Mouse (Mus musculus) neural tube, embryonic 13.5 days (tissue): ENCODE measurements around the gene Tgfb1i1. TPM values are rescaled to one million over a fixed set of nuclear protein-coding genes. Genes with fewer than 3 reads are reported as not detected.

Source experiments
- ATAC-seq: fragments of 200-750 bp; cut with Nextera tagmentation; 2 replicates; pipeline ENCODE4 v1.8.0; 2017; ENCODE audit warnings: low read depth, mild to moderate bottlenecking, moderate TSS enrichment, moderate library complexity
- H3K27ac ChIP-seq: fragments of 300-500 bp; sonication (generic); replicated peaks from 2 replicates; pipeline ENCODE4 v1.5.1; 2015; ENCODE audit warnings: moderate library complexity, mild to moderate bottlenecking, inconsistent platforms
- H3K27me3 ChIP-seq: fragments of 300-500 bp; sonication (generic); 2 replicates; pipeline ENCODE4 v1.6.1; 2015; ENCODE audit warnings: mild to moderate bottlenecking, inconsistent platforms
- H3K36me3 ChIP-seq: fragments of 300-500 bp; sonication (generic); 2 replicates; pipeline ENCODE4 v1.6.1; 2015; ENCODE audit warnings: mild to moderate bottlenecking, inconsistent platforms
- H3K4me1 ChIP-seq: fragments of 300-500 bp; sonication (generic); replicated peaks from 2 replicates; pipeline ENCODE4 v1.6.1; 2015; ENCODE audit warnings: inconsistent platforms
- H3K4me2 ChIP-seq: fragments of 300-500 bp; sonication (generic); 2 replicates; pipeline ENCODE4 v1.6.1; 2015; ENCODE audit warnings: inconsistent platforms, mild to moderate bottlenecking, moderate library complexity
- H3K4me3 ChIP-seq: fragments of 300-500 bp; sonication (generic); 2 replicates; pipeline ENCODE4 v1.5.1; 2015; ENCODE audit warnings: mild to moderate bottlenecking, inconsistent platforms
- H3K9ac ChIP-seq: fragments of 300-500 bp; sonication (generic); 2 replicates; pipeline ENCODE4 v1.6.1; 2015; ENCODE audit warnings: moderate library complexity, mild to moderate bottlenecking, inconsistent platforms
- H3K9me3 ChIP-seq: fragments of 300-500 bp; sonication (generic); 2 replicates; pipeline ENCODE4 v1.6.1; 2016; ENCODE audit warnings: inconsistent platforms
- WGBS: fragments of 180-500 bp; shearing (Covaris S2); methylation state at CpG from one replicate; pipeline ENCODE4 v1.1.7; 2015; 5-methylcytosine and 5-hydroxymethylcytosine counted together
- polyA plus RNA-seq: library from polyadenylated mRNA; unstranded; fragments of >200 nt; fragmentation: Nextera tagmentation; extraction: Ambion mirVana; gene quantifications from 2 replicates; pipeline ENCODE4 v1.2.1, GENCODE M21; 2015

Gene Tgfb1i1
- polyA plus RNA-seq, 1 experiment from 2014 or later, result 33.4 TPM

DNA sequence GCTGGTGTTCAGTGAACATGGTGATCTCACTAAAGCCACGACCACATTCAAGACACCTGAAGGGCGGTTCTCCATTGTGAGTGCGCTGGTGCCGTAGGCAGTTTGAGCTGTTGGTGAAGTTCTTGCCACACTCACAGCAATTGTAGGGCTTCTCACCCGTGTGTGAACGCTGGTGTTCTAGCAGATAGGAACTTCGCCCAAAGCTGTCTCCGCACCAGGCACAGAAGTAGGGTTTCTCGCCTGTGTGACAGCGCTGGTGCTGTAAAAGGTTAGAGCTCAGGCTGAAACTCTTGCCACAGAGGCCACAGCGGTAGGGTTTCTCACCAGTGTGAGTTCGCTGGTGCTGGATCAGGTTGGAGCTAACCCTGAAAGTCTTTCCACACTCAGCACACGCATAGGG is 10.2 kb upstream of the Tgfb1i1 start:
- no peak for ATAC-seq
- Histone ChIP-seq H3K36me3 (peaks cover 25% of the 10 kb centered on the region), H3K27me3 (no peaks in the 10 kb centered on the region), H3K4me3 (peak overlapping the region; percentile 71; the same call in 1 of the 2 replicates), H3K27ac (no peak overlapping the region), H3K9me3 (no peaks in the 10 kb centered on the region), H3K4me1 (peaks cover 46% of the 10 kb centered on the region), H3K4me2 (peak overlapping the region; percentile 95), H3K9ac (peak overlapping the region; percentile 81)
- 96% methylated on average over 13 of the region's 13 CpGs for WGBS

DNA sequence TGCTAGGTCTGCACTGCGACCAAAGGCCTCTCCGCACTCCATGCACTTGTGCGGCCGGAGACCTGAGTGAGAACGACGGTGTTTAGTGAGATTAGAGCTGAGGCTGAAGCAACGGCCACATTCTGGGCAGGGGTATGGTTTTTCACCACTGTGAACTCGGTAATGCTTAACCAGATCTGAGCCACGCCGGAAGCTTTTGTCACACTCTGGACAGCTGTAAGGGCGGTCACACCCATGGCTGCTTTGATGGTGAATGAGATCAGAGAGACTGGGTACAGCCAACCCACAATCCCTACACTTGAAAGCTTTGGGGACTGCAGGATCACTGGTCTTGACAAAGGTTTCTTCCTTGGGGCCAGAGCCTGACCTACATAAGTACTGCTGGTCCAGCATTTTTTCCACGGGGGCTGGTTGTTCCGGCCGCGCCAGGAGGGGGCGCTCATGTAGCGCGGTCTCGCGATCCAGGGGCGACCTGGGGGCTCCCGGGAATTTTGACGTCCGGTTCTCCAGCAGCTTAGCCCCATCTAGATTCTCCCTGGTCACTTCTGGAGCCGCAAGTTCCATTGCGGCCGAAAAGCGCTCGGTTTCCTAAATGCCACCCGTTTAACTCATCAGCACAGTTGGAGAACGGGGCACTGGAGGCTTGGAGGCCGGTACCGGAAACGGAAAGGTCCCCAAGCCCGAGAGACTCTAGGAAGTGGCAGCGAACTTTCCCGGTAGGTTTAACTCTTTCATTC is 9.6 kb upstream of the Tgfb1i1 start, which contains the start of gene Armc5:
Gene Armc5 (plus strand): TSS at position 487 of the 737 bp plus-strand sequence.
- 26% methylated on average over 37 of the region's 37 CpGs for WGBS
- Histone ChIP-seq H3K9me3 (no peaks in the 10 kb centered on the region), H3K36me3 (peaks cover 30% of the 10 kb centered on the region), H3K27ac (peak within 1 kb of the TSS; percentile 98), H3K4me3 (peak within 1 kb of the TSS; percentile 71), H3K27me3 (no peaks in the 10 kb centered on the region), H3K4me2 (peak within 1 kb of the TSS; percentile 95), H3K4me1 (peaks cover 46% of the 10 kb centered on the region), H3K9ac (peak within 1 kb of the TSS; percentile 81)
- ATAC-seq, result peak; percentile 15; the same call in 1 of the 2 replicates

DNA sequence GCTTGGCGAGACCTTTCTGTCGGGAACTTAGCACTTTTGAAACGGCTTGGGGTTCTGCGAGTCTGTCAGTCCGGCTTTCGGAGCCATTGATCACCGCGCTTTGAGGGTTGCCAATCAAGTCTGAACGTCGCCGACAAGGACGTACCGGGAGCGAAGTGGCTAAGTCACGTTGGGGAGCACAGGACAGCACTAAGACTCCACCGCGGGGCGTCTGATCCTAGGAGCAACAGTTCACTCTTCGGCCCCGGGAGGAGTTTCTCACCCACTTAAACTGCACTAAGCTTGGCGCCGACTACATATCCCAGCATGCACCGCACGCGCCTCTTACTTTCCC is 9.1 kb upstream of the Tgfb1i1 start:
- Histone ChIP-seq H3K9me3 (no peaks in the 10 kb centered on the region), H3K4me3 (peak overlapping the region; percentile 71), H3K4me1 (peaks cover 41% of the 10 kb centered on the region), H3K27ac (peak overlapping the region; percentile 98), H3K9ac (peak overlapping the region; percentile 81), H3K36me3 (peaks cover 35% of the 10 kb centered on the region), H3K4me2 (peak overlapping the region; percentile 95), H3K27me3 (no peaks in the 10 kb centered on the region)
- no peak for ATAC-seq
- under 1% methylated on average over 25 of the region's 25 CpGs for WGBS

DNA sequence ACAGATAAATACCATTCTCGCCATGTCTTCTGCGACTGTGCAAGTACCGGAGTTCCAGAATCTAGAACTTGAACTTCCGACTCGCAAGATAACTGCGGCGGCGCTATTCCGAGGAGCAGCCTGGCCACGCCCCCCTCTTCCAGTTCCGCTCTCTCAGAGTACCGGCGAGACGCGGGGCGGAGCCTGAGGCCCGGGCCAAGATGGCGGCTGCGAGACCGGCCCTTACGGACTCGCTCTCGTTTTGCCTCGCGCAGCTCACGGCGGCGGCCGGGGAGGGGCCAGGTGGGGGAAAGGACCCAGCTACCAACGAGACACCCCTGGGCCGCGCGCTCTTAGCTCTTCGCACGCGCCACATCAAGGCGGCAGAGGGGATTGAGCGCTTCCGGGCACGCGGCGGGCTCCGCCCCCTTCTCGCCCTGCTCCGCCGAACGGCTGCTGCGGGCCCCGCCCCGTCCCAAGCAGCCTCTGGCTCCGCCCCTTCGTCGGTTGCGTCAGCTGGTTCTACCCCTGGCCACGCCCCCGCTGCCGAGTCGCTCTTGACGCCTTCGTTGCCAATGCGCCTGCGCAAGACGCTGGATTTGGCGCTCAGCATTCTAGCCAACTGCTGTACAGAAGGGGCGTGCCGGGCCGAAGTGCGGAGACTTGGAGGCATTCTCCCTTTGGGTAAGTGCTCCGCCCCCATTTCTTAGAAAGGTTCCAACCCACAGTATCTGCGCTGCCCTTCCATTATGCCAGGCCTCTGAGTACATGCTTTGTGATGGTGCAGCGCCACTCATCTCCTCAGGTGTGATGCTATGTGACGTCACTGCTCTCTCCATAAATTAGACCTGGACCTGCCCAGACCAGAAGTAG is 8.5 kb upstream of the Tgfb1i1 start, which contains the start of gene 9130023H24Rik:
Gene 9130023H24Rik (minus strand): TSS at position 105 of the 852 bp plus-strand sequence.
- H3K4me1 ChIP-seq, result peaks cover 36% of the 10 kb centered on the region
- peaks cover 41% of the 10 kb centered on the region for H3K36me3 ChIP-seq
- peak within 1 kb of the TSS; percentile 71 for H3K4me3 ChIP-seq
- WGBS, result under 1% methylated on average over 72 of the region's 72 CpGs
- H3K27ac ChIP-seq, result peak within 1 kb of the TSS; percentile 98
- ATAC-seq, result peak; percentile 95
- H3K27me3 ChIP-seq, result no peaks in the 10 kb centered on the region
- H3K9ac ChIP-seq, result peak within 1 kb of the TSS; percentile 81
- H3K9me3 ChIP-seq, result no peaks in the 10 kb centered on the region
- peak within 1 kb of the TSS; percentile 95 for H3K4me2 ChIP-seq

DNA sequence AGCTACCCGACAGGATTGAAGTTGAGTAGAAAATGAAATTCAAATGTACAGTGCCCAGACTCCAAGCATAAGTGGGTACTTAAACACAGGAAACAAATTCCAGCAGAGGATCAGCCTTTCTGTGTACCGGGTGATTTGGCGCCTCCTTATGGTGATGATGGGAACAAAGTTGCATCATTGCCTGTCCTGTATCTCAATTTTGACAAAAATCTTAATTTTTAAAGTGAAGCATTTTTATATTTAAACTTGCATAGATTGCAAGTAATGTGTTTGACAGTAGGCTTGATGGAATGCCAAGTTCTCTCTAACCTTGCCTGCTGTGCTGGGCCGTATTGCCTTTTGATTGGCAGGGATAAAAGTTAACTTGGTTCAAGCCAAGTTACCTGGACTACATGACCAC is 7.6 kb upstream of the Tgfb1i1 start:
- Histone ChIP-seq H3K9ac (no peak overlapping the region), H3K27ac (peak overlapping the region; percentile 98; the same call in 1 of the 2 replicates)
- 27% methylated on average over 4 of the region's 4 CpGs for WGBS

DNA sequence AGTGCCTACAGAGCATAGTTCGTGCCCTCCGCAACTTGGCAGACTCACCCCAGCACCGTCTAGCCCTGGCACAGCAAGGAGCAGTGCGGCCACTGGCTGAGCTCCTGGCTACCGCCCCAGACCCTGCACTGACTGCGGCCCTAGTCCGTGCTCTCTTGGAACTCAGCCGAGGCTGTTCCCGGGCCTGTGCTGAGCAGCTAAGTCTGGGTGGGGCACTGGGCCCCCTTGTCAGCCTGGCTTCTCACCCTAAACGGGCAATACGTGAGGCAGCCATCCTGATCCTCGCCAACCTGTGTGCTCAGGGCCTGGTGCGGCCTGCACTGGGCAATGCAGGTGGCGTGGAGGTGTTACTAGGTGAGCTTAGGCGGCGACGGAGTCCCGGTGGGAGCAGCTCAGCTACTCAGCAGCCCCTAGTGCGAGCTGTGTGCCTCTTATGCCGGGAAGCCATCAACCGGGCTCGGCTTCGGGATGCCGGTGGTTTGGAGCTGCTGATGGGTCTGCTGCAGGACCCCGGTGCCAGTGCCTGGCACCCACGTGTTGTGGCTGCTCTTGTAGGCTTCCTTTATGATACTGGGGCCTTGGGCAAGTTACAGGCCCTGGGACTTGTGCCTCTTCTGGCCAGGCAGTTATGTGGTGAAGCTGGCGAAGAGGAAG is 6.4 kb upstream of the Tgfb1i1 start:
- Histone ChIP-seq H3K9ac (no peak overlapping the region), H3K4me1 (peaks cover 36% of the 10 kb centered on the region), H3K4me2 (no peak overlapping the region), H3K36me3 (peaks cover 58% of the 10 kb centered on the region), H3K4me3 (no peak overlapping the region), H3K27ac (no peak overlapping the region), H3K27me3 (no peaks in the 10 kb centered on the region), H3K9me3 (no peaks in the 10 kb centered on the region)
- ATAC-seq, result no peak
- 93% methylated on average over 27 of the region's 27 CpGs for WGBS

More for the DNA sequence above, 7.6 kb upstream of the Tgfb1i1 start:
- no peak for ATAC-seq
- peaks cover 45% of the 10 kb centered on the region for H3K36me3 ChIP-seq
- H3K4me1 ChIP-seq, result peaks cover 36% of the 10 kb centered on the region
- peak overlapping the region; percentile 71 for H3K4me3 ChIP-seq
- no peaks in the 10 kb centered on the region for H3K27me3 ChIP-seq
- no peaks in the 10 kb centered on the region for H3K9me3 ChIP-seq
- peak overlapping the region; percentile 57 for H3K4me2 ChIP-seq

DNA sequence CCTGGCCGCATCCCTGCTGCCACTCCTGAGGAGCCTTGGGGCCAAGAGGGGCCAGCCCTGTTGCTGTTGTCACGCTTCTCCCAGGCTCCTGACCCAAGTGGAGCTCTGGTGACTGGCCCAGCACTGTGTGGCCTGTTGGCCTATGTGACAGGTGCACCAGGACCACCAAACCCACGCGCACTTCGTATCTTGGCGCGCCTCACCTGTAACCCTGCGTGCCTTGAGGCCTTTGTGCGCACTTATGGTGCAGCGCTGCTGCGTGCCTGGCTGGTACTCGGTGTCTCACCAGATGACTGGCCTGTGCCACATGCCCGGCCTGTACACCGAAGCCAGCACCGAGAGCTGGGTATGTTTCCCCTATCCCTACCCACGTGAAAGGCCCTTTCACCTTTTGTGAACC is 4.3 kb upstream of the Tgfb1i1 start:
- no peak for ATAC-seq
- H3K4me1 ChIP-seq, result peaks cover 45% of the 10 kb centered on the region
- H3K36me3 ChIP-seq, result peaks cover 48% of the 10 kb centered on the region
- H3K27me3 ChIP-seq, result no peaks in the 10 kb centered on the region
- H3K27ac ChIP-seq, result no peak overlapping the region
- no peak overlapping the region for H3K4me3 ChIP-seq
- WGBS, result 93% methylated on average over 16 of the region's 16 CpGs
- H3K9me3 ChIP-seq, result no peaks in the 10 kb centered on the region
- H3K4me2 ChIP-seq, result no peak overlapping the region
- H3K9ac ChIP-seq, result 0 out of 2 replicates have a peak overlapping the region, but pooled peaks have one; percentile 1

DNA sequence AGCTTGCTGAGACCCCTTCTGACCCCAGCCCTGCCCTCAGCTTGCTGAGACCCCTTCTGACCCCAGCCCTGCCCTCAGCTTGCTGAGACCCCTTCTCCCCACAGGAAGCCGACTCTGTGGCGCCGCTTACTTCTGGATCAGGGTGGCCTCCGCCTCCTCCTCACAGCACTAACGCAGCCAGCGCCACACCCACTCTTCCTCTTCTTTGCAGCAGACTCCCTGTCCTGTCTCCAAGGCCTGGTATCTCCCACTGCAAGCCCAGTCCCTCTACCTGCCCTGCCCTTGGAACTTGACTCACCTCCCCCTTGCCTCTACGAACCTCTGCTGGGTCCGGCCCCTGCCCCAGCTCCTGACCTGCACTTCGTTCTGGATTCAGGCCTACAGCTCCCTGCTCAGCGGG is 2.7 kb upstream of the Tgfb1i1 start:
- WGBS, result 52% methylated on average over 10 of the region's 10 CpGs
- H3K27me3 ChIP-seq, result no peaks in the 10 kb centered on the region

DNA sequence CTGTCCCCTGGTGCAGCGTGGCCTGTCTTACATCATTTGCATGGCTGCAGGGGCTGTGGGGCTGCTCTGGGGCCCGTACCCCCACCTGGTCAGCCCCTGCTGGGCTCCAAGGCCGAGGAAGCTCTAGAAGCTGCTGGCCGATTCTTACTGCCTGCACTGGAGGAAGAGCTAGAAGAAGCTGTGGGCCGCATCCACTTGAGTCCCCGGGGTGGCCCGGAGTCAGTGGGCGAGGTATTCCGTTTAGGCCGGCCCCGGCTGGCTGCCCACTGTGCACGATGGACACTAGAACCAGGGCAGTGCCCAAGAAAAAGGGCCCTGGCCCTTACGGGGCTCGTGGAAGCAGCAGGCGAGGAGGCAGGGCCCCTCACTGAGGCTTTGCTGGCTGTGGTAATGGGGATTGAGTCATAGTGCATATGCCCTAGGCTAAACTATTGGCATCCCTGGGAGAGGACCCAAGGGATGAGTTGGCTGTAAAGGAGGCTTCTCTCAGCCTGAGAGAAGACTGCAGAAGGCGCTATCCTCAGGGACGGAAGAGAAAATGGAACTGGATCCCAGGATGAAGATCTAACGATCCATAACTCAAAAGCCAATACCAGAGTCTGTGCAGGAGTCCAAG is 2.1 kb upstream of the Tgfb1i1 start:
- ATAC-seq, result no peak
- Histone ChIP-seq H3K4me2 (no peak overlapping the region), H3K4me3 (no peak overlapping the region), H3K27ac (no peak overlapping the region), H3K36me3 (peaks cover 48% of the 10 kb centered on the region), H3K9ac (0 out of 2 replicates have a peak overlapping the region, but pooled peaks have one; percentile 31), H3K9me3 (no peaks in the 10 kb centered on the region), H3K4me1 (peaks cover 35% of the 10 kb centered on the region), H3K27me3 (no peaks in the 10 kb centered on the region)
- WGBS, result 85% methylated on average over 18 of the region's 18 CpGs

More for the DNA sequence above, 2.7 kb upstream of the Tgfb1i1 start:
- H3K27ac ChIP-seq, result no peak overlapping the region
- 0 out of 2 replicates have a peak overlapping the region, but pooled peaks have one; percentile 31 for H3K9ac ChIP-seq
- H3K4me3 ChIP-seq, result no peak overlapping the region
- peaks cover 41% of the 10 kb centered on the region for H3K4me1 ChIP-seq
- peaks cover 48% of the 10 kb centered on the region for H3K36me3 ChIP-seq
- H3K9me3 ChIP-seq, result no peaks in the 10 kb centered on the region
- H3K4me2 ChIP-seq, result no peak overlapping the region
- no peak for ATAC-seq

DNA sequence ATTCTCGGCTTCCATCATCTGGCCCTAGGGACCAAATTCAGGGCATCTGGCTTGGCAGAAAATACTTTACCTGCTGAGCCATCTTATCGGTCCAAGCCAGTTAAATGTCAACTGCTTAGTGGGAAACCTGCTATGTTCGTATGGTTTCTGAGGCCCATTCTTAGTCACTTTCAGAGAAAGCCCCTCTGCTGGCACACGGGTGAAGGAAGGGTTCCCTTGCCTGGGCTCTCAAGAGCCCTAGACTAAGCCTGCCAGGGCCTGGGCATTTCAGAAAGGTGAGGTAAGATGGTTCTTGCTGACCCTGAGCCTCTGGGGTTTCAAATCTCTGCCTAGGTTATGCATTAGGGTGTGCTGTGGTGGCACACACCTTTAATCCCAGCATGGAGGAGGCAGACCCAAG is 1.1 kb upstream of the Tgfb1i1 start:
- no peak overlapping the region for H3K27ac ChIP-seq

DNA sequence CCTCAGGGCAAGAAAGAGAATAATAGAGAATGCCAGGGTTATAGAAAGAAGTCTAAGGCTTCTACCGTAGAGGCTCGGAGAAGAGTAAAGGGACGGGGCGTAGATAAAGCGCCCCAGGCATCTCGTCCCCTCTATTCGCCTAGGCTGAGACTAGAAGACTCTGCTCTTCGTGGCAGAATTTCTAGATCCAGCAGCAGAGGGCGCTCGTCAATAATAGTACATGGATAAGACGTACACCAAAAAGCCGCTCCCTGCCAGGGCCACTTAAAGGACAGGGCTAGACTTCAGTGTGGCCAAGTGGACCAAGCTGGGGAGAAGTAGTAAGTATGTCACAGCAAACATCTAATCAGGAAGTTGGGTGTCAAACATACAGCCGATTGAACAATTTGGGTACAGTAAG is 831 bp downstream of the Tgfb1i1 start:
- 2% methylated on average over 13 of the region's 13 CpGs for WGBS
- Histone ChIP-seq H3K9me3 (no peaks in the 10 kb centered on the region), H3K27ac (peak overlapping the region; percentile 83)

More for the DNA sequence above, 1.1 kb upstream of the Tgfb1i1 start:
- ATAC-seq, result no peak
- 91% methylated on average over 4 of the region's 4 CpGs for WGBS
- no peaks in the 10 kb centered on the region for H3K27me3 ChIP-seq
- H3K9me3 ChIP-seq, result no peaks in the 10 kb centered on the region
- peak overlapping the region; percentile 41; the same call in 1 of the 2 replicates for H3K9ac ChIP-seq
- peaks cover 41% of the 10 kb centered on the region for H3K36me3 ChIP-seq
- no peak overlapping the region for H3K4me2 ChIP-seq
- H3K4me1 ChIP-seq, result peaks cover 26% of the 10 kb centered on the region
- no peak overlapping the region for H3K4me3 ChIP-seq

More for the DNA sequence above, 831 bp downstream of the Tgfb1i1 start:
- peak overlapping the region; percentile 46 for H3K4me3 ChIP-seq
- H3K4me1 ChIP-seq, result peaks cover 25% of the 10 kb centered on the region
- ATAC-seq, result peak; percentile 80
- H3K36me3 ChIP-seq, result peaks cover 24% of the 10 kb centered on the region
- H3K27me3 ChIP-seq, result 0 out of 2 replicates have a peak, but pooled peaks cover 5% of the 10 kb centered on the region
- peak overlapping the region; percentile 77 for H3K9ac ChIP-seq
- H3K4me2 ChIP-seq, result peak overlapping the region; percentile 68
